Mouse (Mus musculus) adrenal gland, adult 8-10 months (tissue): Measurements from ENCODE around the gene Ssbp4. TPM values are rescaled to one million over a fixed set of nuclear protein-coding genes. Genes with fewer than 3 reads are reported as not detected.
A peak's percentile ranks its signal among the peaks of the same experiment; 100 is the strongest.

ENCODE experiments used
- DNase-seq: peaks from one replicate; pipeline ENCODE4 v3.0.0; 2022
- total RNA-seq, 4 experiments: library from RNA; stranded (reverse); gene quantifications; 2 replicates each; pipeline ENCODE4 v1.2.4; 2022

Ssbp4 gene
- total RNA-seq, 4 experiments from 2014 or later = 69.3 to 158 (median 120) TPM

- peak; percentile 81 for DNase-seq
Observed at GRCm38 (mm10) chr8:70630532-70631381, 22.1 kb upstream of the Ssbp4 start.

- peak; percentile 84 for DNase-seq
Observed at GRCm38 (mm10) chr8:70629574-70630531, 21.2 kb upstream of the Ssbp4 start.

DNA sequence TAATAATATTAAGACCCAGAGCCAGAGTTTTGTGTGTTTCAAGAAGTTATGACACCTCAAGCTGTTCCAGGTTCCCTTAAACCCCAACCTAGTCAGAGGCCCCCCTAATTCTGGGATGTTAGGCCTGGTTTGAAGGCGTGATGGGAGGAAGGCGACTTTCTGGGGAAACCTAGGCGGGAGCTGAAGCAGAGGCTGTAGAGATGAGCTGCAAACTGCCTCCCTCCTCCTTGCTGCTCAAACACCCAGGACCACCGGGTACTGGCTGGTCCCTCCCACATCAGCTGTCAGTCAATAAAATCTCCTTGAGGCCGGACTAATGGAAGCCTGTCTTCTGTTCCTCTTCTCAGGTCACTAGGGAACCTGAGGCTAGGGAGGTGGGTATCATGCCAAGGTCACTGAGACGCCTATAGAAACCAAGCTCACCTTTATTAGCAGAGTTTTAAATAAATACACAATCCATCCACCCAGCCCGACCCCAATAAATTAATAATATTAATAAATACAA is 20.4 kb upstream of the Ssbp4 start:
- DNase-seq = no peak

DNA sequence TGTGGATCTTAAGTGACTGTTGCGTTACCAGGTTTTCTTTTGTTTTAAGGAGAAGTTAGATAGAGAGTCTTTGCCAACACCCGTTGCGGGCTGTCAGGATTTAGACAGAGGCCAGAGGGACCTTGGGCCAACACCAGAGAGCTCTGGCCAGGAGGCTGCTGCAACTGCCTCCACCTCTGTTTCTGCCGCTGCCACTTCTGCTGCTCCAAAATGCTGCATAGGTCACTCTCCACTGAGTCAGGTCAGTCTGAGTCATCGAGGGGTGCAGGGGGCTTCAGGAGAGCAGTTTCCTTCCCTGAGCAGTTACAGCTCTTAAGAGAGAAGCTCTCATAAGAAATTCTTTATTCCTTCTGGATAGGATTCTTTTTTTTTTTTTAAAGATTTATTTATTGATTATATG is 18.4 kb upstream of the Ssbp4 start:
- no peak for DNase-seq

DNA sequence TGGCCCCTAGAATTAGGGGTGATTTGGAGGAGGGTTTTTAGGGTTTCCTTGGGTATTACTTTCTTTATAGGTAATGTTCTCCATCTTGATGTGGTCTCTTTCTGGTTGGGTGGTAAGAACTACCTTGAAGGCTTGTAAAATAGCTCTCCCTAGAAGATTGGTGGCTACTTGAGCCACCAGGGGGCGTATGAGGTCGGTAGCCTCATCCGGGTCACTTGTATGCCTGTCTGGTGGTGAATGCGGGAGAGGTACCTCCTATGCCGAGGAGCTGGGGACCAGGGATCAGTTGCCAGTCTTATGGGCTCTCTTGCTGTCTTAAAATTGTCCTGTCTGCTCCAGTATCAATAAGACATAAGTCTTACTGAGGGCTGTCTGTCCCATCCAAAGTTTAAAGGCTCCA is 16.4 kb upstream of the Ssbp4 start:
- DNase-seq = no peak

DNA sequence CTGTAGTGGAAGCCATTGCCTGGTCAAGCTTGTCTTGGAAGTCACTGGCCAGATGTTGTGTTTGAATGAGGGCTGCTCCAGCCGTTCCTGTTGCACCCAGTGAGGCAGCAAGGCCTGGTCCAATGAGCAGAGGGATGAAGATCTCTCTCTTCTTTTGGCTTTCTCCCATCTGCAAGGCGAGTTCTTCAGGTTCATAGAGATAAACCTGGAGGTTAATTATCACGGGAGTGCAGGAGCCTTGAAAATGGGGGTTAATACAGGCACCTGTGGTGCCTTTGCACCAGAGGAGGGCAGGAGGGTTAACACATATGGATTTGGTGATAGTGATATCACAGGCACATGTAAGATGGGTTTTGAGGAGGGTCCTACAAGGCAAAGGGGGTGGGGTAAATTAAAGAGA is 13.5 kb upstream of the Ssbp4 start:
- DNase-seq = no peak

GRCm38 (mm10) chr8:70618888-70619334 is 10.2 kb upstream of the Ssbp4 start:
- DNase-seq = no peak

DNA sequence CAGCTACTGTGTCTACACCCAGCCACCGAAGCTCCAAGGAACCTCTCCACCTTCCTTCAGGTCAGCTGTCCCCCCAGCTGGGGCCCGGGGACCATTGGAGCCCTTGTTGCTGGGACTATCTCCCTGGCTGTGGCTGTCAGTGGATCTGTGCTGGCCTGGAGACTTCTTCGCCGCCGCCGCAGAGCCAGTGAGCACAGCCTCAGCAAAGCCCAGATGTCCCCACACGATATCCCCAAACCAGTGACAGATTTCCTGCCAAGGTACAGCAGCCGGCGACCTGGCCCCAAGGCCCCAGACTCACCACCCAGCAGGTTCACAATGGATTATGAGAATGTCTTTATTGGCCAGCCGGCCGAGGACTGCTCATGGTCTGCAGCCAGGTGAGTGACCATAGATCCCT is 9.3 kb upstream of the Ssbp4 start:
- no peak for DNase-seq

DNA sequence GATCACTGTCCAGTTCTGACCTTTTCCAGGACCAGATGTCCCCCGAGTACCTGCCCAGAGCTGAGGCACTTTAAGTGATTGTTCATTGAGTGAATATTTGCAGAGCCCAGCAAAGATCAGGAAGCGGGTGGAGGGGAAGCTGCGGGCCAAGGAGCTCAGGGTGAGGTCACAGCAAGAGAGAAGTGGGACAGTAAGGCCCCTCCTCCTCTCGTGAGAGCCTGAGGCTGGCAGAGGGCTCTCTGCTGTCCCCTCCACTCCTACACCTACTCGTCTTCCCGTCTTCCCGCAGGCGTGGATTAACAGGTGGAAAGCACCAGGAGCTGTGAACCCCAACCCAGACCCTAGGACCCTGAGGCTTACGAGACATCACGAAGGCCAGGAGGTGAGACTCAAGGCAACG is 8.0 kb upstream of the Ssbp4 start:
- no peak for DNase-seq

GRCm38 (mm10) chr8:70615894-70616293 is 7.2 kb upstream of the Ssbp4 start, which contains the start of gene Lrrc25:
Gene Lrrc25 (plus strand): TSS chr8:70616155.
- DNase-seq = no peak

GRCm38 (mm10) chr8:70615281-70615680 is 6.6 kb upstream of the Ssbp4 start:
- DNase-seq = no peak

- DNase-seq = no peak
Observed at GRCm38 (mm10) chr8:70614469-70614868, 5.8 kb upstream of the Ssbp4 start.

- DNase-seq = no peak
Observed at GRCm38 (mm10) chr8:70613763-70614162, 5.1 kb upstream of the Ssbp4 start.

DNA sequence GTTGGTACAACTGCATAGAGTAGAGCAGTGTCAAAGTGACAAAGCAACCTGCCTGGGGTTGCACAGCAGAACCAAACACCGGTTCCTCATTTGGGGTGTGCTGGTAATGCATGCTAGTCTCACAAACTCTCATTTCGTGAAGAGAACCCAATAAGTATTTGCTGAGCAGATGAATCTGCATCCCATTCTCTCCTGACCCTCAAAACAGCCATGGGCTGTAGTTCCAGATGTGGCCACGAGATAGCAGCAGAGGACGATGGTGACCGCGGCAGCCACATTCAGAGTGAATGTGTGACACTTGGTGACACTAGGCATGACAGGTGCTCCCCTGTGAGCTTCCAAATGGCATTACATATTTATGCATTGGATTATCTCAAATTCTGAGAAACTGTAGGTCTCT is 3.2 kb upstream of the Ssbp4 start:
- DNase-seq = no peak

- DNase-seq = no peak
Observed at GRCm38 (mm10) chr8:70610796-70611771, 2.4 kb upstream of the Ssbp4 start.

- DNase-seq = peak; percentile 90
Observed at GRCm38 (mm10) chr8:70609849-70610795, 1.4 kb upstream of the Ssbp4 start.

DNA sequence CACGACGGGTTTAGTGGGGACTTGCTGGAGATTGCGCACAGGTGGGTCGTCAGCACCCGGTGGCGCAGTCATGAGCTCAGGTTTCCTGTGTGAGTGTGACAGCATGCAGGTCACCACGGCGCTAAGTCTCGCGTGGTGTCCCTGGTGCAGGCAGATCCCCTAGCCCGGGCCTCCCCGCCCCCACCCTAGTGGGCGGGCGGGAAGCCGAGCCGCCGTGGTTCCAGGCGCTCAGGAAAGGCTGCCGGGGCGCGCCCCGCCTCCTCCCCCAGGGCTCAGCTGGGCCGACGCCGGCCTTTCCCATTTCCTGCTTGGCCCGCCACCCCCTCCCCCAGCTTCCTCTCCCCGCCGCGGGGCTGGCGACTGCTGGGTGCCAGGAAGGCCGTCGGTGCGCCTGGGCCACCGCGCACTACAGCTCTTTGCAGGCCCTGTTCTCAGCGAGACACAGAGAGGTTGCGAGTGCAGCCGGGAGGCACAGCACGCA is 736 bp upstream of the Ssbp4 start:
- peak; percentile 84 for DNase-seq

GRCm38 (mm10) chr8:70607898-70608748 is 549 bp downstream of the Ssbp4 start:
- DNase-seq = peak; percentile 43

DNA sequence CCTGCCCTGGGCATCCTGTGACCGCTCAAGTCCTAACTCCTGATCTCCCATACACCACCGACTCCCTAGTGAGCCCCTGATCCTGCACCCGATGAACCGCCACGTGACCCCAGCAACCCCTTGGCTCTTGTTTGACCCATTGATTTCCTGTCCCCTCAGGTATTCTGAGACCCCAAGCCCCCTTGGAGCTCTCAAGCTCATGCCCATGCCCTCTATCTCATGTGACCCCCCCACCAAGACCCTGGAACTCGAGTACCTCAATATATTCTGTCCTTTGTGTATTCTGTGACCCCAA is 1.1 kb downstream of the Ssbp4 start:
- DNase-seq = no peak
